ENCODE assay signal across 11 mouse cellular contexts in the genomic region with DNA sequence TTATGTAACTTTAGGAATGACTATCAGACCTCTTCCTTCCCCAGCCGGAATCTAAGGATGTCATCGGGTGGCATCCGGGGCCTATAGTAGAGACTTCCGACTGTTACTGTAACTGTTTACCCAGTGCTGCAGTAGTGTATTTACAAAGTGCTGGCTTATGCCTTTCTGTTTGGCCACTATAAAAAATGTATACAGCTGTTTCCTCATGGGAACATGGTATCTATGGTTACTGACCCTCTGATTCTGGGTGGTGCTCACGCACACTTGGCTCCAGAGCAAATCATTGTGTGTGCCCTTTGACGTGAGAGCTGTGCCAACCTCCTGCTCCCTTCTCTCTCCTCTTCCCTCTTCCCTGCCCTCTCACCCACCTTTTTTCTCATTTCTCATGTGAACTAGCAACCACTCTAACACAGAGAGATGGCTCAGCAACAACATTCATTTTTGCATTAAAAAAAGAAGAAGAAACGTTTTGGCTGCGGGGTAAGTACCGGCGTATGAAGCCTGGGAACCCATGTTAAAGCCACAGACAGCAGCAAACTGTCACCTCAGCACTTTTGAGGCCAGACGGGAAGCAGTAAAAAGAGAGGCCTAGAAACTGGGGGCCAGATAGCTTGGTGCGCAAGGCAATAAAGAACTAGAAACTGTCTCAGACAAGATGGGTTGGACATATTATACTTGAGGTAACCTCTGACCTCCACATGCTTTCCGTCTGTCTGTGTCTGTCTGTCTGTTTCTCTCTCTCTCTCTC.
DNase-seq lines count a peak whose midpoint lies in the region; ATAC-seq and TF ChIP-seq lines count a peak whose summit lies in the region.
"Had no signal": no experiment of that assay in that cellular context is flagged by ENCODE, and none has a peak within 500 bp of the region (broad histone marks: within the 10 kb centered on the region; RNA-seq: fewer than 3 reads in every experiment).

No protein-coding gene starts in this region.

- no peaks in the 10 kb centered on the region for H3K9me3 ChIP-seq in embryonic facial prominence, embryonic 14.5 days (ENCODE audit: control insufficient read depth, low read length)
- H3K9me3 ChIP-seq in embryonic facial prominence, embryonic 10.5 days = no peaks in the 10 kb centered on the region
- no peaks in the 10 kb centered on the region for H3K9me3 ChIP-seq in neural tube, embryonic 14.5 days (ENCODE audit: control insufficient read depth, low read length)
- H3K9me3 ChIP-seq in forebrain, embryonic 14.5 days (replicated peaks; ENCODE audit: control insufficient read depth, low read length) = no peaks in the 10 kb centered on the region
- H3K9me3 ChIP-seq: embryonic facial prominence, embryonic 13.5 days; limb, embryonic 13.5 days had no signal

- peak; percentile 21 for DNase-seq in embryonic facial prominence, embryonic 14.5 days (ENCODE audit: low spot score)
- DNase-seq in embryonic facial prominence, embryonic 10.5 days (ENCODE audit: low spot score) = no peak
- peak; percentile 35 for DNase-seq in liver, adult 2 months (ENCODE audit: extremely low read depth, low read depth, low spot score)
- no peak for DNase-seq in liver
- DNase-seq in cerebellum, postnatal 10 days = no peak
- DNase-seq in forebrain, embryonic 14.5 days (ENCODE audit: low spot score) = no peak
- DNase-seq: retina, postnatal 1 day had no signal

- no peaks in the 10 kb centered on the region; the same call in 1 of the 2 replicates for H3K79me2 ChIP-seq in liver, adult 2 months (ENCODE audit: control insufficient read depth, insufficient read depth, low read length)

- TF ChIP-seq CTCF in liver, adult 2 months (IDR thresholded peaks at IDR 0.05; ENCODE audit: low read depth, low read length) = no peak

- WGBS in embryonic facial prominence, embryonic 14.5 days = 77% methylated on average over 13 of the region's 13 CpGs
- 90% methylated on average over 13 of the region's 13 CpGs for WGBS in embryonic facial prominence, embryonic 10.5 days
- WGBS in liver, adult 2 months = 63% methylated on average over 13 of the region's 13 CpGs
- 73% methylated on average over 13 of the region's 13 CpGs for WGBS in neural tube, embryonic 14.5 days
- WGBS in forebrain, embryonic 14.5 days = 83% methylated on average over 13 of the region's 13 CpGs

- no peaks in the 10 kb centered on the region; the same call in 1 of the 2 replicates for H3K4me1 ChIP-seq in embryonic facial prominence, embryonic 14.5 days (ENCODE audit: control insufficient read depth, insufficient read depth, low read length)
- no peaks in the 10 kb centered on the region for H3K4me1 ChIP-seq in embryonic facial prominence, embryonic 10.5 days
- H3K4me1 ChIP-seq in liver, adult 2 months (ENCODE audit: control insufficient read depth, insufficient read depth, low read length) = peaks cover 7% of the 10 kb centered on the region; the same call in 1 of the 2 replicates
- no peaks in the 10 kb centered on the region for H3K4me1 ChIP-seq in neural tube, embryonic 14.5 days (ENCODE audit: control insufficient read depth, insufficient read depth, low read length)
- H3K4me1 ChIP-seq in forebrain, embryonic 14.5 days (ENCODE audit: control insufficient read depth, insufficient read depth, low read length) = no peaks in the 10 kb centered on the region

- H3K4me2 ChIP-seq in embryonic facial prominence, embryonic 14.5 days (ENCODE audit: low read depth, low read length) = no peak overlapping the region
- H3K4me2 ChIP-seq in neural tube, embryonic 14.5 days (ENCODE audit: low read depth, low read length) = no peak overlapping the region
- H3K4me2 ChIP-seq in forebrain, embryonic 14.5 days (ENCODE audit: low read length) = no peak overlapping the region
- H3K4me2 ChIP-seq: embryonic facial prominence, embryonic 13.5 days; limb, embryonic 13.5 days had no signal

- no peak overlapping the region for H3K27ac ChIP-seq in embryonic facial prominence, embryonic 14.5 days (replicated peaks; ENCODE audit: low read depth, low read length)
- H3K27ac ChIP-seq in embryonic facial prominence, embryonic 10.5 days (replicated peaks) = no peak overlapping the region
- H3K27ac ChIP-seq in liver, adult 2 months (replicated peaks; ENCODE audit: insufficient read depth, low read depth, low read length) = peak overlapping the region; percentile 34; the same call in 1 of the 2 replicates
- H3K27ac ChIP-seq in neural tube, embryonic 14.5 days (ENCODE audit: low read depth, low read length) = no peak overlapping the region
- no peak overlapping the region for H3K27ac ChIP-seq in forebrain, embryonic 14.5 days (ENCODE audit: low read depth, low read length)
- H3K27ac ChIP-seq: embryonic facial prominence, embryonic 13.5 days; limb, embryonic 13.5 days had no signal

- no peak overlapping the region for H3K9ac ChIP-seq in embryonic facial prominence, embryonic 14.5 days (ENCODE audit: low read depth, low read length)
- H3K9ac ChIP-seq in liver, adult 2 months (ENCODE audit: low read depth, low read length) = no peak overlapping the region
- no peak overlapping the region for H3K9ac ChIP-seq in neural tube, embryonic 14.5 days (replicated peaks; ENCODE audit: low read depth, low read length)
- H3K9ac ChIP-seq in forebrain, embryonic 14.5 days (ENCODE audit: low read length) = no peak overlapping the region
- H3K9ac ChIP-seq: embryonic facial prominence, embryonic 13.5 days; limb, embryonic 13.5 days had no signal

- no peaks in the 10 kb centered on the region for H3K27me3 ChIP-seq in embryonic facial prominence, embryonic 14.5 days (replicated peaks; ENCODE audit: control insufficient read depth, insufficient read depth, low read length)
- no peaks in the 10 kb centered on the region for H3K27me3 ChIP-seq in embryonic facial prominence, embryonic 10.5 days (replicated peaks; ENCODE audit: low read depth, poor library complexity, severe bottlenecking)
- H3K27me3 ChIP-seq in liver, adult 2 months (ENCODE audit: control insufficient read depth, insufficient read depth, low read length) = no peaks in the 10 kb centered on the region
- H3K27me3 ChIP-seq in neural tube, embryonic 14.5 days (ENCODE audit: control insufficient read depth, insufficient read depth, low read length) = no peaks in the 10 kb centered on the region
- no peaks in the 10 kb centered on the region for H3K27me3 ChIP-seq in forebrain, embryonic 14.5 days (replicated peaks; ENCODE audit: control insufficient read depth, insufficient read depth, low read length)
- H3K27me3 ChIP-seq: embryonic facial prominence, embryonic 13.5 days; limb, embryonic 13.5 days had no signal

- no peaks in the 10 kb centered on the region for H3K36me3 ChIP-seq in embryonic facial prominence, embryonic 14.5 days (ENCODE audit: control insufficient read depth, insufficient read depth, low read length)
- H3K36me3 ChIP-seq in embryonic facial prominence, embryonic 10.5 days (replicated peaks) = peaks cover 4% of the 10 kb centered on the region
- no peaks in the 10 kb centered on the region for H3K36me3 ChIP-seq in liver, adult 2 months (ENCODE audit: control insufficient read depth, insufficient read depth, low read length)
- H3K36me3 ChIP-seq in neural tube, embryonic 14.5 days (ENCODE audit: control insufficient read depth, insufficient read depth, low read length) = no peaks in the 10 kb centered on the region
- peaks cover 6% of the 10 kb centered on the region; the same call in 1 of the 2 replicates for H3K36me3 ChIP-seq in forebrain, embryonic 14.5 days (ENCODE audit: control insufficient read depth, insufficient read depth, low read length)

- ATAC-seq in embryonic facial prominence, embryonic 14.5 days (ENCODE audit: low read depth) = no peak
- ATAC-seq in hematopoietic stem cell, adult 5-6 weeks (replicated peaks in 1 of 2; ENCODE audit: insufficient read depth in 1 of 2, low FRiP score in 2 of 2, low TSS enrichment in 1 of 2, low read depth in 1 of 2, poor library complexity in 2 of 2, severe bottlenecking in 2 of 2) = peak; percentile 48 to 63
- 0 out of 2 replicates have a peak, but pooled peaks have one; percentile 38 for ATAC-seq in neural tube, embryonic 14.5 days (ENCODE audit: low read depth)
- ATAC-seq in forebrain, embryonic 14.5 days = no peak

- H3K4me3 ChIP-seq in embryonic facial prominence, embryonic 14.5 days (ENCODE audit: low read depth, low read length) = no peak overlapping the region
- H3K4me3 ChIP-seq in embryonic facial prominence, embryonic 10.5 days = no peak overlapping the region
- H3K4me3 ChIP-seq in liver, adult 2 months (ENCODE audit: insufficient read depth, low read depth, low read length) = no peak overlapping the region
- no peak overlapping the region for H3K4me3 ChIP-seq in neural tube, embryonic 14.5 days (ENCODE audit: low read depth, low read length)
- H3K4me3 ChIP-seq in forebrain, embryonic 14.5 days (ENCODE audit: low read depth, low read length) = no peak overlapping the region
- H3K4me3 ChIP-seq: embryonic facial prominence, embryonic 13.5 days; limb, embryonic 13.5 days had no signal

- no peak for TF ChIP-seq POLR2A in liver, adult 2 months (IDR thresholded peaks at IDR 0.05; ENCODE audit: extremely low read depth, insufficient read depth, low read length)

Comparison
In these comparisons a context has a peak if more than half of its experiments do, and no peak if none do; other contexts are left out.
1. DNase-seq: peak in embryonic facial prominence, embryonic 14.5 days (single experiment) and liver, adult 2 months (single experiment); none in embryonic facial prominence, embryonic 10.5 days (single experiment), liver (single experiment), cerebellum, postnatal 10 days (0 of 2) and forebrain, embryonic 14.5 days (single experiment).
2. ATAC-seq: peak in hematopoietic stem cell, adult 5-6 weeks (2 of 2) and neural tube, embryonic 14.5 days (single experiment); none in embryonic facial prominence, embryonic 14.5 days (single experiment) and forebrain, embryonic 14.5 days (single experiment).